Mouse (Mus musculus): Measurements from ENCODE around the gene Hist1h1c.
"Not testable (repeated sequence)": the region's sequence is repeated elsewhere in the genome, so short reads cannot be mapped to it uniquely, and the experiment has no call there.

The Hist1h1c gene

DNA sequence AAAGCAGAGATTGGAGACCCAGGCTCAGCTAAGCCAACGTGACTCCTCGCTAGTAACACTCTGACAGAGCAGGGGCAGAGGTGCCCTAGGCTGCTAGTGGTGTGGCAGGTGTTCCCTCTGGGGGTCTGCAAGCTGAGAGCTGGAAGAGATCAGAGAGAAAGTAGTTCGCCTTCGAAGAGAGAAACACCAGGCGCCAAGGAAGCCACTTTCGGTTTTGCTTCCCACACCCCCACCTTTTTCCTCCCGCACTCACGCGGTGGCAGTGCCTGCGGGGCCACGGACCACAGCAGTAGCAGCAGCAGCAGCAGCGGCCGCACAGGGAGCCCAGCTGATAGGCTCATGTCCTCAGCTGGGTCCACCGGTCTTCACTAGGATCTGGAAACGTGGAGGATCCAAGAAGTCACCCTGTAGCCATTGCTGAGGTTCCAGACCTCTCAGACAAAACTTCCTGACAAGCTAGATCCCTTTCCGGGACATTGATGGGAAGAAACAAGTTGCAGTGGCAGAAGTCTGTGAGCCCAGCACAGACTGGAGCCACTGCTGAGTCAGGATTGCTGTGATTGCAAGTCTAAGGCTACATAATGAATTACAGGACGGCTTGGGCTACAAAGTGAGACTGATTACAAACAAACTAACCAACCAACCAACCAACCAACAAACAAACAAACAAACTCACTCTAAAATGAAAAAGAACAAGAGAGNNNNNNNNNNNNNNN, 28.1 kb upstream of the Hist1h1c start, which contains the start of gene Hfe:
Hfe (minus strand) TSS at position 481 of the 716 bp plus-strand sequence.
- in situ Hi-C loops (cut with MboI; ENCODE audit: low sequenced_read_pairs) = no loop called here

- in situ Hi-C loops (cut with MboI; ENCODE audit: low sequenced_read_pairs) = no loop called here
These were observed 22.2 kb upstream of the Hist1h1c start for GRCm38 (mm10) chr13:23716261-23717042.

GRCm38 (mm10) chr13:23717176-23717575, 21.4 kb upstream of the Hist1h1c start:
- in situ Hi-C loops (cut with MboI; ENCODE audit: low sequenced_read_pairs) = no loop called here

GRCm38 (mm10) chr13:23717593-23718245, 20.9 kb upstream of the Hist1h1c start:
- in situ Hi-C loops (cut with MboI; ENCODE audit: low sequenced_read_pairs) = not testable (repeated sequence)

- in situ Hi-C loops (cut with MboI; ENCODE audit: low sequenced_read_pairs) = no loop called here
These were observed 14.4 kb upstream of the Hist1h1c start for GRCm38 (mm10) chr13:23724239-23724638.

GRCm38 (mm10) chr13:23725213-23725612, 13.4 kb upstream of the Hist1h1c start:
- in situ Hi-C loops (cut with MboI; ENCODE audit: low sequenced_read_pairs) = no loop called here

DNA sequence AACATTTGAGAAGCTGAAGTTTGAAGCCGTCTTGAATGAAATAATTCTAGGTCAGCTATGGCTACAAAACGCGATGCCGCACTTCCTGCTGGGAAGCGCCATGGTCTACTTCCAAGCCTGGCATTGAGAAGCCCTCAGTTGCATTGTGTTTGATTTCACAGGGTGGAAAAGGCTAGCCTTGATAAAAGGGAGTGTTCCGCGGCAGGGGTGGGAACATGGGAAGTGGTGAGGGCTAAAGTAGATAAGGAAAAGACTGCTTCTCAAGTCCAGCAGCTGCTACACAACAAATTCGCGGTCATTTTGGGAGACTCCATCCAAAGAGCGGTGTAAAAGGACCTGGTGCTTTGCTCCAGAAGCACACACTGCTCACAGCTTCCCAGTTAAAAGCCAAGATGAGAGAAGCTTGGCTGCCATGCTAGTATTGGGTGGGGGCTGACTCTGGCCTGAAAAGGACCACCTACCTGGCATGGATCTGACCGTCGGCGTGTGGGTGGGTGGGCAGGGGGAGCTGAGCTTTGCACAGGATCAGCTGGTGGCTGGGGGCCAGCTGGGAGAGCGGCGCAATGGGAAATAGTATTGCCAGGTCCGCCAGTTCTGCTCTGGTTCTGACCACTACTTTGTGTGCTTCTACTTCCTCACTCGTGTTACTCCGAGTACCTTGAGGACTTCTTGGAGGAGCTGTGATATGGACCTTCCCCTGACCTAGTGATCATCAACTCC, 10.0 kb upstream of the Hist1h1c start:
- in situ Hi-C loops (cut with MboI; ENCODE audit: low sequenced_read_pairs) = no loop called here

GRCm38 (mm10) chr13:23729192-23729525, 9.4 kb upstream of the Hist1h1c start:
- in situ Hi-C loops (cut with MboI; ENCODE audit: low sequenced_read_pairs) = no loop called here

DNA sequence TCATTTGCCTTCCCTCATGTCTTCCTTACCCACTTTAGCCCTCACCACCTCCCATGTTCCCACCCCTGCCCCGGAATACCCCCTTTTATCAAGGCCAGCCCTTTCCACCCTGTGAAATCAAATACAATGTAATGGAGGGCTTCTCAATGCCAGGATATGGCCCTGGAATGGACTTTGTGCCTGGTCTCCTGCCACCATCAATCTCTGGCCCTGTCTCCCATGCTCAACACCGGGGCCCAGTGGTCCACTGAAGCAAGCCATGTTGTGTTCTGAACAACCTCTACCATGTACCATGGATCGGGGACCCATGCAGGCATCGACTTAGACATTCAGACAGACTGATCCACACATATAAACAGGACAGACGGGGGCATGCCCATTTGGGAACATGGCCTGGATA, 8.9 kb upstream of the Hist1h1c start:
- in situ Hi-C loops (cut with MboI; ENCODE audit: low sequenced_read_pairs) = no loop called here

- in situ Hi-C loops (cut with MboI; ENCODE audit: low sequenced_read_pairs) = no loop called here
These were observed 8.1 kb upstream of the Hist1h1c start for GRCm38 (mm10) chr13:23730479-23730878.

- in situ Hi-C loops (cut with MboI; ENCODE audit: low sequenced_read_pairs) = no loop called here
These were observed 6.3 kb upstream of the Hist1h1c start for GRCm38 (mm10) chr13:23732156-23732804.

DNA sequence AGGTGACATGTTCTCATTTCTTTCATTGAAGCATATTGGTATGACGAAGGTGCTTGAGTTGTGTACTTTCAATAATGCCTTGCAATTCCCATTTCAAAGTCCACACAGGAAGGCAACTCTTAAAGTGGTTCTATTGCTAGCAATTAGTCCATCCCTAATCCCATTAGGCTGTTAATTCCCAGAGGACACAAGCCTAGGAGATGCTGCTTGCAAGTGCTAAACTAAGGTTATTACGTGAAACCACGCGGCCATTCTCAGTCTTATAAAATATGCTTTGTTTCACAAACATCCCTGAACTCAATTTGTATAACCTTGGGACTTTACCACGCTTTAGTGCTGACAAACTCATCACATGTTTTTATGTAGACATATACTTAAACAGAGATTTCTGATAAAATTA, 1.5 kb upstream of the Hist1h1c start:
- in situ Hi-C loops (cut with MboI; ENCODE audit: low sequenced_read_pairs) = no loop called here

- in situ Hi-C loops (cut with MboI; ENCODE audit: low sequenced_read_pairs) = no loop called here
These were observed 567 bp upstream of the Hist1h1c start for GRCm38 (mm10) chr13:23738041-23738440.

DNA sequence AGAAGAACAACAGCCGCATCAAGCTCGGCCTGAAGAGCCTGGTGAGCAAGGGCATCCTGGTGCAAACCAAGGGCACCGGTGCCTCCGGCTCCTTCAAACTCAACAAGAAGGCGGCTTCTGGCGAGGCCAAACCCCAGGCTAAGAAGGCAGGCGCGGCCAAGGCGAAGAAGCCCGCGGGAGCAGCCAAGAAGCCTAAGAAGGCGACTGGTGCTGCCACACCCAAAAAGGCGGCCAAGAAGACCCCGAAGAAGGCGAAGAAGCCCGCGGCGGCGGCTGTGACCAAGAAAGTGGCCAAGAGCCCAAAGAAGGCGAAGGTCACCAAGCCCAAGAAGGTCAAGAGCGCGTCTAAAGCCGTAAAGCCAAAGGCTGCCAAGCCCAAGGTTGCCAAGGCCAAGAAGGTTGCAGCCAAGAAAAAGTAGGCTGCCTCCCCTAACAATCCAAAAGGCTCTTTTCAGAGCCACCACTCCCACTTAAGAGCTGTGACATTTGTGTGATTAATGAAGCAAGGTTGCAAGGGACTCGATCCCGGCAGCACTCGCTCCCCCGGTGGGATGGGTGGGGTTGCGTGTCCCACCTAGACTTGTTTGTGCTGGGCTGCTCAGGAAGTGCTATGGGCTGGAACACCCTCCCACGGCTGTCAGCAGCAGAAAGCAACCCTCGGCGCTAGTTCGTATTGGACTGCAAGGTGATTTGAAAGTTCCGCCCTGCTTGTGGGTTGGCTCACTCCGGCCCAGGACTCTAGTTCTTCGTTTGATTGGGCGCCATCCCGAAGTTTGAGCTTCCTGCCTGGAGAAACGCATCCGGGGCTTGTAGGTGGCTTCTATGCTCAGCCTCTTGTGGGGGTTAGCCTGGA, 687 bp downstream of the Hist1h1c start:
- in situ Hi-C loops (cut with MboI; ENCODE audit: low sequenced_read_pairs) = no loop called here

DNA sequence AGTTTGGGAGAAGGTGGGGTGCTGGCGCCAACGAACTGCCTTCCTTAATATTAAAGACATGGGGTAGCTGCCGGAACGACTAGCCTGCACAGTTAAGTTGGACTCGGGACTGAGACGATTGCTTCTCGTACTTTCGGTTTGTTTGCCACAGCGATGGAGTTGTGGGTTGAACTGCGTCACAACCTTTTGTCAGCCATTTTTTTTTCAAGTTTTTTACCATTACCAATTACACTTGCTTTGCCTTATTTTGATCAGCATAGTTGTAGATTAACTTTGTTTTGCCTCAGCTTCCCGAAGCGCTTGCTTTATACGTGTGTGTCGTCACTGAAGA, 1.3 kb downstream of the Hist1h1c start:
- in situ Hi-C loops (cut with MboI; ENCODE audit: low sequenced_read_pairs) = no loop called here

DNA sequence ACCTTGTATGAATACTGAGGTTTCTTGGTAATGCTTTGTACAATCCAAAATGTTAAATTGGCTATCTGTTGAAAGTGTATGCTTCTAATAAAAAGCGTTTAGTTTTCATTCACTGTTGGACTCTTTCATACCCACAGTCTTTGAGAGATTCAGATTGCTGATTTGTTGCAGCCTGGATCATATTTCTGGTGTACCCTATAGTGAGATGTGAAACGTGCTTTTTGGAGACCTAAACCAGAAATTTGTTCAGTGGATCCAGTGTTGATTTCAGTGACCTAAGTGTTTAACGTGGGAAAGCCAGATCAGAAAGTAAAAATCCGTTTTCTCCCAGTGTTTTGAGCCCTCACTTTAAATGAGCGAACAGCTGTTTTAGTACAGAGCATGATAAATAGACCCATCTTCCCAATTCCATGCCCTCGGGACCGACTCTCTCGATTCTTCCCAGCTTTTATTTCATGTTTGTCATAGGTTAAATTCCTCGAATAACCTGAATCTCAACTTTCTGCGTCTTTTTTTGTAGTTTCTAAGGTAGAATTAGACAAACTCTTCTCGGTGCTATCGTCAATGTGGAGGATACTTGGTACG, 1.7 kb downstream of the Hist1h1c start:
- in situ Hi-C loops (cut with MboI; ENCODE audit: low sequenced_read_pairs) = no loop called here

DNA sequence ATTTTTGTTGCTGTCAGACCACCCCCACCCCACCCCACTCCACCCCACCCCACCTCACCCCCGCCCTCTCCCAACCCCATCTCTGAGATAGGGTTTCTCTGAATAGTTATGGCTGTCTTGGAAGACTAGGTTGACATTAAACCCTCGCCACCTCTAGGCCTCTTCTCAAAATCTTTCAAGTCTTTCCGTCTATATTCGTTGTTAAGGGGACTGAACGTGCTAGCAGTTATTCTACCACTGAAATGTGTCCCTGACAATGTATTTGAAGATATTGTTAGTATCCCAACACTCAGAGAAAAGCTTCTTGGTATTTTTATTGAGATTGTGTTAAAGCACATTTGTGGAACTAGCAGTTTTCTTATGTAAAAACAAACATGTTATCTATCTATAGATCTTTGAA, 2.3 kb downstream of the Hist1h1c start:
- in situ Hi-C loops (cut with MboI; ENCODE audit: low sequenced_read_pairs) = no loop called here

DNA sequence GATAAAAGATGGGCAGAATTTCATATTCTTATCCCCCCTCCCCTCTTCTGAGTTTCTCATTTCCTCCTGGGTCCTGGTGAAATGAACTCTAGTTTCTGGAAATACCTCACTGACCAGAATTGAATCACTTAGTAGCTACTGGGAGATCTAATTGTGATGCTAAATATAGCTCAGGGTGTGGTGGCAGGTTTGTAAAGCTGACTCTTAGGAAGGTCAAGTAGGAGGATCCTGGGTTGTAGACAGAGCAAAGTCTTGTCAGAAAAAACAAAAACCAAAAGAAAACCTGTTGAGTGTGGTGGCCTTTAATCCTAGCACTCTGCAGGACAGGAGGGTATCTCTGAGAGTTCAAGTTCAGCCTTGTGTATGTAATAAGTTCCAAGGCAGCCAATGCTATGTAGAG, 3.4 kb downstream of the Hist1h1c start:
- in situ Hi-C loops (cut with MboI; ENCODE audit: low sequenced_read_pairs) = no loop called here

DNA sequence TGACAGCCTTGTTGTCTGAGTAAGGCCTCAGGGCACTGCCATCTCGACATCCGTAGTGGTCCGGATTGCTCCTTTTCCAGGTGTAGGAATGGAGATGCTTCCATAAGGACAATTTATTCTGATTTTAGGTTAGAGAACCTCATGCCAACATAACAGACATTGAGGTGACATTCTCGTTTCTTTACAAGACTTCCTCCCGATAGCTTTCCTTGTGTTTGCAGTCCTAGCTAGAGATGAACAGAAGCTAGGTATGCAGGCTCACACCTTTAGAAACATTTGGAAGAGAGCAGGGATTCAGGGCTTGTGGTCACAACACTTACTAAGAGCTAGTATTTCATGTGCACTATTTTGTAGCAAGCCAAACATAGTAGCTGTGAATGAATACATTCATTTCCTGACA, 4.6 kb downstream of the Hist1h1c start:
- in situ Hi-C loops (cut with MboI; ENCODE audit: low sequenced_read_pairs) = no loop called here

DNA sequence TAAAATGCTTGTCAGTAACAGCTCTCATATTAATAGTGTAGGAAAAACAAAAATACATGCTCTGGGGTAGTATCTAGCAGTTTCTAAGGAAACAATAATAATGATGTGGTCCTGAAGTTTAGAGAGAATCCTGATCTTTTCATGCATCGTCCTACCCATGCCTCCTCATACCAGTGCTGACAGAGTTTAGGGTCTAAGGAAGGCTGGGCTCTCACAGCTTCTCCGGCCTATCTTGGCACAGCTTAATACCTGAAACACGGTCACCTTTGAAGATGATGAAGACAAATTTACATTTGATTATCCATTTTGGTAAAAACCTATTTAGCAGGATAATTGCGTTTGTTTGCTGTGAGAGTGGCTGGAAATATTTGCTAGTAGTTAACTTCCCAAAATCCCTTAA, 5.4 kb downstream of the Hist1h1c start:
- in situ Hi-C loops (cut with MboI; ENCODE audit: low sequenced_read_pairs) = no loop called here
